Mouse (Mus musculus): Measurements from ENCODE around the gene Igf1r. TPM values are rescaled to one million over a fixed set of nuclear protein-coding genes. Genes with fewer than 3 reads are reported as not detected.

The Igf1r gene
- polyA plus RNA-seq, 1 experiment from 2014 or later, result 36.6 TPM

GRCm38 (mm10) chr7:68245681-68246080 is 293.1 kb downstream of the Igf1r start:
- H3K9ac ChIP-seq, result no peak overlapping the region
- no peak overlapping the region for H3K4me3 ChIP-seq
- no peak for ATAC-seq (ENCODE audit: insufficient number of reproducible peaks, insufficient read depth, low FRiP score, low TSS enrichment)
- H3K9me3 ChIP-seq, result peaks cover 3% of the 10 kb centered on the region; the same call in 1 of the 2 replicates
- H3K27me3 ChIP-seq, result no peaks in the 10 kb centered on the region
- H3K4me1 ChIP-seq, result no peaks in the 10 kb centered on the region
- no peaks in the 10 kb centered on the region for H3K36me3 ChIP-seq
- H3K27ac ChIP-seq, result no peak overlapping the region
- 43% methylated on average over 4 of the region's 4 CpGs for WGBS
- H3K4me2 ChIP-seq (replicated peaks), result no peak overlapping the region

DNA sequence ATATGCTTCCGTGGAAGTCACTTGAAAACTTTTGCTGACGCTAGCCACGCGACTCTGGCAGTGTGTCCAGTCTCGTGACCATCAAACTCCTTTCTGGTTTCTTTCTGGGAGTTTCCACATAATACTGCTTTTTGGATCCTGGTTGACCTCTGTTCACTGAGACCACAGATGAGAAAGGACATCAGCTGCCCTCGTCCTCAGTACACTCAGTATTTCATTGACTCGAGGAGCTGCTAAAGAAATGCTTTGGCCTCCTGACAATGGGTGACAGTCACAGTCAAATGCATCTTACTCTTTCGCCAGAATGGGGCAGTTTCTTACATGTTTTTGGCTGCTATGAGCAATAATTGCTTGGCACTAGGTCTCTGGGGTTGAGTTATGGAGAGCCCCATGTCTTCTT is 293.6 kb downstream of the Igf1r start:
- no peaks in the 10 kb centered on the region for H3K4me1 ChIP-seq
- peaks cover 3% of the 10 kb centered on the region; the same call in 1 of the 2 replicates for H3K9me3 ChIP-seq
- no peaks in the 10 kb centered on the region for H3K27me3 ChIP-seq
- no peak for ATAC-seq (ENCODE audit: insufficient number of reproducible peaks, insufficient read depth, low FRiP score, low TSS enrichment)
- no peak overlapping the region for H3K27ac ChIP-seq
- WGBS, result 67% methylated on average over 8 of the region's 8 CpGs
- H3K9ac ChIP-seq, result no peak overlapping the region
- no peak overlapping the region for H3K4me2 ChIP-seq (replicated peaks)
- no peaks in the 10 kb centered on the region for H3K36me3 ChIP-seq
- H3K4me3 ChIP-seq, result no peak overlapping the region

DNA sequence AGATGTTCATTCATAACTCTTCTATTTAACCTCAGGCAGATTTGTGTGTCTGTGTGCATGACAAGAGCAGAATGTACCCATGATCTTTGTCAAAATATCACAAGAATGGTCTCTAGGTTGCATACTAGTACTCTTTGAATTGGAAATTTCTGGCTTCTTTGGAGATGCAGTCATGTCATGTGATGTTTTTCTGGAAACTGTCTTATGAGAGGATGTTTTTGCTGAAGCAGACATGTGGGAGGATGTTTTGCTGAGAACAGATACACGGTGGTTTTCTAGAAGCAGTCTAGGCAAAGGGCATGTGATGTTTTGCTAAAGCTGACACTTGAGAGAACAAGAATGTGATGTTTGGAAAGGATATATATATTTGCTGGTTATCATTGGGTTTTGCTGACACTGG is 297.8 kb downstream of the Igf1r start:
- no peak overlapping the region for H3K9ac ChIP-seq
- H3K27ac ChIP-seq, result no peak overlapping the region
- H3K4me2 ChIP-seq (replicated peaks), result no peak overlapping the region
- H3K9me3 ChIP-seq, result peaks cover 3% of the 10 kb centered on the region; the same call in 1 of the 2 replicates
- no peak for ATAC-seq (ENCODE audit: insufficient number of reproducible peaks, insufficient read depth, low FRiP score, low TSS enrichment)
- 85% methylated on average over 1 of the region's 1 CpGs for WGBS
- H3K36me3 ChIP-seq, result no peaks in the 10 kb centered on the region
- H3K4me3 ChIP-seq, result no peak overlapping the region
- no peaks in the 10 kb centered on the region for H3K4me1 ChIP-seq
- H3K27me3 ChIP-seq, result no peaks in the 10 kb centered on the region

DNA sequence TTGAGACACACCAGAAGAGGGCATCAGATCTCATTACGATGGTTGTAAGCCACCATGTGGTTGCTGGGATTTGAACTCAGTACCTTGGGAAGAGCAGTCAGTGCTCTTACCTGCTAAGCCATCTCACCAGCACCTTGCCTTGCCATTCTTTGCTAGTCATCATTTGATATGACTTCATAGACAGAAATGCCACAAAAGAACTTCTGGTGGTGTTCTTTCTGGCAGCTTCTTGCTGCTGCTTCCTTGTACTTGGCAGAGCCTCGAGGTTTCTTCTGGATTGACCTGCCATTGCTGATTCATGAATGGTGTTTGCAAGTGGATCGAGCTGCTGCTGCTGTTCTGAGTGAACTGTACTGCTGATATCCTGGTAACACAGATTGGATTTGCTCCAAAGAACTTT is 298.3 kb downstream of the Igf1r start:
- Histone ChIP-seq H3K9me3 (peaks cover 3% of the 10 kb centered on the region; the same call in 1 of the 2 replicates), H3K36me3 (no peaks in the 10 kb centered on the region), H3K27me3 (no peaks in the 10 kb centered on the region), H3K9ac (no peak overlapping the region), H3K27ac (no peak overlapping the region), H3K4me1 (no peaks in the 10 kb centered on the region), H3K4me2 (replicated peaks) (no peak overlapping the region), H3K4me3 (no peak overlapping the region)
- ATAC-seq (ENCODE audit: insufficient number of reproducible peaks, insufficient read depth, low FRiP score, low TSS enrichment), result no peak
- WGBS, result 89% methylated on average over 3 of the region's 3 CpGs

DNA sequence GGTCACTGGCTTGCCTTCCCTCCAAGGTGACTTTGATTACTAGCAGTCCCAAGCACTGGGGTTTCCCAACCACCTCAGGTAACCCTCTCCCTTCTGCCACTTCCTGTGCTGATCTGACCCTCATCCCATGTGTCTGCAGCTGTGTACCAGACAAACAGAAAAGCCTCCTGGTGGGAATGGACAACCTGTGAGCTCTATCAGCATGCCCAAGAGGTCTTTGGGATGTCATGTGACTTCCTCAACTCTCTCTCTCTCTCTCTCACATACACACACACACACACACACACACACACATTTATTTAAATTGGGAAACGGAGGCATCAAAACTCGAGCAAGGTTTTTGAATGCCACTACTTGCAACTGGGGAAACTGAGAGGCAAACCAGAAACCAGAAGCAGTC is 305.1 kb downstream of the Igf1r start:
- Histone ChIP-seq H3K36me3 (no peaks in the 10 kb centered on the region), H3K9ac (no peak overlapping the region), H3K27ac (no peak overlapping the region), H3K27me3 (no peaks in the 10 kb centered on the region), H3K4me1 (no peaks in the 10 kb centered on the region; the same call in 1 of the 2 replicates), H3K4me2 (replicated peaks) (no peak overlapping the region), H3K9me3 (no peaks in the 10 kb centered on the region), H3K4me3 (no peak overlapping the region)
- WGBS, result 60% methylated on average over 2 of the region's 2 CpGs
- ATAC-seq (ENCODE audit: insufficient number of reproducible peaks, insufficient read depth, low FRiP score, low TSS enrichment), result no peak

- Histone ChIP-seq H3K4me1 (peaks cover 3% of the 10 kb centered on the region), H3K4me2 (replicated peaks) (no peak overlapping the region), H3K27ac (no peak overlapping the region), H3K27me3 (no peaks in the 10 kb centered on the region), H3K4me3 (no peak overlapping the region), H3K36me3 (no peaks in the 10 kb centered on the region), H3K9ac (no peak overlapping the region), H3K9me3 (no peaks in the 10 kb centered on the region)
- 83% methylated on average over 17 of the region's 17 CpGs for WGBS
- ATAC-seq (ENCODE audit: insufficient number of reproducible peaks, insufficient read depth, low FRiP score, low TSS enrichment), result no peak
These were observed 305.9 kb downstream of the Igf1r start for GRCm38 (mm10) chr7:68258326-68259150.

- Histone ChIP-seq H3K27ac (no peak overlapping the region), H3K36me3 (no peaks in the 10 kb centered on the region), H3K4me3 (no peak overlapping the region), H3K4me2 (replicated peaks) (no peak overlapping the region), H3K9ac (no peak overlapping the region), H3K27me3 (peaks cover 2% of the 10 kb centered on the region; the same call in 1 of the 2 replicates), H3K4me1 (peaks cover 13% of the 10 kb centered on the region), H3K9me3 (no peaks in the 10 kb centered on the region)
- ATAC-seq (ENCODE audit: insufficient number of reproducible peaks, insufficient read depth, low FRiP score, low TSS enrichment), result no peak
- WGBS, result 59% methylated on average over 6 of the region's 6 CpGs
These were observed 307.0 kb downstream of the Igf1r start for GRCm38 (mm10) chr7:68259523-68260081.

- Histone ChIP-seq H3K4me2 (replicated peaks) (no peak overlapping the region), H3K9me3 (no peaks in the 10 kb centered on the region)
- 47% methylated on average over 8 of the region's 8 CpGs for WGBS
These were observed 310.1 kb downstream of the Igf1r start for GRCm38 (mm10) chr7:68262612-68263200.

GRCm38 (mm10) chr7:68263346-68264027 is 310.9 kb downstream of the Igf1r start:
- H3K4me3 ChIP-seq, result peak overlapping the region; percentile 28
- H3K4me1 ChIP-seq, result peaks cover 25% of the 10 kb centered on the region
- 0 out of 2 replicates have a peak overlapping the region, but pooled peaks have one; percentile 17 for H3K27ac ChIP-seq
- no peak for ATAC-seq (ENCODE audit: insufficient number of reproducible peaks, insufficient read depth, low FRiP score, low TSS enrichment)
- peaks cover 6% of the 10 kb centered on the region for H3K27me3 ChIP-seq
- no peaks in the 10 kb centered on the region for H3K36me3 ChIP-seq
- peak overlapping the region; percentile 57 for H3K4me2 ChIP-seq (replicated peaks)
- H3K9ac ChIP-seq, result peak overlapping the region; percentile 36; the same call in 1 of the 2 replicates
- 42% methylated on average over 8 of the region's 8 CpGs for WGBS
- no peaks in the 10 kb centered on the region for H3K9me3 ChIP-seq

More at GRCm38 (mm10) chr7:68262612-68263200, 310.1 kb downstream of the Igf1r start:
- ATAC-seq (ENCODE audit: insufficient number of reproducible peaks, insufficient read depth, low FRiP score, low TSS enrichment), result no peak
- Histone ChIP-seq H3K36me3 (no peaks in the 10 kb centered on the region), H3K9ac (no peak overlapping the region), H3K4me3 (no peak overlapping the region), H3K4me1 (peaks cover 25% of the 10 kb centered on the region), H3K27ac (0 out of 2 replicates have a peak overlapping the region, but pooled peaks have one; percentile 23), H3K27me3 (peaks cover 6% of the 10 kb centered on the region)

DNA sequence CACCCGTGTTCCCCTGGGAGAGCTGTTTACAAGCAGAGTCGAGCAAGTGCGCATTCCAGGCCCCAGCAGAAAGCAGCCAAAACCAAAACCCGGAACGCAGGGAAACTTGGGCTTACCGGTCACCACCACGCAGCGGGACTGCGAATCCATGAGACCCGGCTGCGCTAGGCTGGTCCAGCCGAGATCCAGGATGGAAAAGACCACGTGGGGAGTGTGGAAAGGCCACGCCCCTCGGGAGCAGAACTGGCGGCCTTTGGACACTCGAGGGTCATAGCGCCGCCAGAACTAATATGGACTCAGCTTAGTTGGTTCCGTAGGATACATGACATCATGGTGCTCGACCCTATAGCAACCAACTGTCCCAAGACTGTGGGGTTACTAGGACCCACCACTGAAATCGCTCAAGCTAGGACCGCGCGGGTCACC is 311.4 kb downstream of the Igf1r start, which contains the start of gene Pgpep1l:
Gene Pgpep1l (minus strand): TSS at position 206 of the 426 bp plus-strand sequence.
- H3K9me3 ChIP-seq, result no peaks in the 10 kb centered on the region
- peaks cover 6% of the 10 kb centered on the region for H3K27me3 ChIP-seq
- H3K9ac ChIP-seq, result peak within 1 kb of the TSS; percentile 36; the same call in 1 of the 2 replicates
- WGBS, result 7% methylated on average over 25 of the region's 25 CpGs
- ATAC-seq (ENCODE audit: insufficient number of reproducible peaks, insufficient read depth, low FRiP score, low TSS enrichment), result peak; percentile 50; the same call in 1 of the 2 replicates
- no peaks in the 10 kb centered on the region for H3K36me3 ChIP-seq
- H3K4me1 ChIP-seq, result peaks cover 25% of the 10 kb centered on the region
- H3K4me3 ChIP-seq, result peak within 1 kb of the TSS; percentile 28
- H3K27ac ChIP-seq, result 0 out of 2 replicates have a peak within 1 kb of the TSS, but pooled peaks have one; percentile 17
- peak within 1 kb of the TSS; percentile 57 for H3K4me2 ChIP-seq (replicated peaks)

DNA sequence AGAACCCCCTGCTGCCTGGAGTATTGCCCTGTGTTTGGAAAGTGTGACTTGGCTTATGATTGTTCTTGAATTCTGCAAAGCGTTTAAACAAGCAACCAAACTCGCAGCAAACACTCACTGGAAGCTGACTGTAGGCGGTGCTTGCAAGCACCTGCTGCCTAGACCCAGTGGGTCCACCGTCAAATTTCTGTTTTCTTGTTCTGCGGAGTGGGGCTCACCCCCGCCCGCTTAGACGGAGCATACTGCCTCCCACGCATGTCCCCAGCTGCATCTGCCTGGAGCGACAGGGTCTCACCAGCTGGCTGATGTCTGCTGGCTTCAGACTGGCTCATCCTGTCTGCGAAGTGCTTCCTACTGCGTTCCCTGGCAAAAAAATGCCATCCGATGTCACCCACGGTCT is 311.9 kb downstream of the Igf1r start:
- Histone ChIP-seq H3K27ac (no peak overlapping the region), H3K27me3 (peaks cover 6% of the 10 kb centered on the region), H3K9me3 (no peaks in the 10 kb centered on the region), H3K4me2 (replicated peaks) (peak overlapping the region; percentile 57), H3K4me1 (peaks cover 25% of the 10 kb centered on the region), H3K4me3 (0 out of 2 replicates have a peak overlapping the region, but pooled peaks have one; percentile 12), H3K9ac (no peak overlapping the region), H3K36me3 (no peaks in the 10 kb centered on the region)
- ATAC-seq (ENCODE audit: insufficient number of reproducible peaks, insufficient read depth, low FRiP score, low TSS enrichment), result no peak
- 16% methylated on average over 14 of the region's 14 CpGs for WGBS

Measured in embryonic facial prominence, embryonic 12.5 days (tissue).